Mouse (Mus musculus) layer of hippocampus, adult 11-12 months (tissue): Measurements from ENCODE around the gene Dock10.

Source experiments
- DNase-seq: peaks from one replicate; pipeline ENCODE4 v3.0.0; 2022; ENCODE audit warnings: low spot score

The Dock10 gene

DNA sequence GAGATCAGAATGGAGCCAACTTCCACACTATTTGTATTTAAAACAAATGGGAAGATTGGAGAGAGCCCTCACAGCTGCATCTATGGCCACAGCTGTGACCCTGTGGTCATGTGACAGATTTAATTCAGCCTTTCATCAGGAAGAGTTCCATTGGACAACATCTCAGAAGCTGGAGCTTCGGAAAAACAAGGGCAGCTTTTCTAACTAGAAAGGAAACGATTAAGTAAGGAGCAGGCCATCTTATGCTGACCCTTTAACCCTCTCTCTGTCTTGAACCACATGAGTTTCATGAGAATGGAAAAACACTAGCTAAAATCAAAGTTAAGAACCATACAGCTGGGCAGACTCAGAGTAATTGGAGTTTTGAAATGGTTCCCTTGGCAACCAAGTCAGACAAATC is 101.9 kb downstream of the Dock10 start:
- DNase-seq: no peak

- DNase-seq: no peak
Observed at GRCm38 (mm10) chr1:80655854-80656253, 102.5 kb downstream of the Dock10 start.

DNA sequence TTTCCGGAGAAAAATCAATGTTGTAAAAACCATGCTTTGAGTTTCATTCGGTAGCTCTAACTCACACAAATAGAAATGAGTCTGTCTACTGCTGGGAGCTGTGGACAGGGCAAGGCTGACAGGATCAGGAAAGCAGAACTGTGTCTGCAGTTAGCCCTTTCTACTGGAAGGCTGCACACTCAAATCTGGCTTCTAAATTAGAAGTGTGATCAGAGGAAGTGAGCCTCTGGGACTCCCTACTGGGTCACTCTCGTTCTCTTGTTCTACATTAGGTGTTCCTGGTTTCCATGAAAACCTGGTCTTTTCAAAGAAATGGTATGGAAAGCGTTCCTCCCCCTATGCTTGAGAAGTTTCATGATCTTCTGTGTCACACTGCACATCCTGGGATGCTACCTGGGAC is 103.1 kb downstream of the Dock10 start:
- no peak for DNase-seq

DNA sequence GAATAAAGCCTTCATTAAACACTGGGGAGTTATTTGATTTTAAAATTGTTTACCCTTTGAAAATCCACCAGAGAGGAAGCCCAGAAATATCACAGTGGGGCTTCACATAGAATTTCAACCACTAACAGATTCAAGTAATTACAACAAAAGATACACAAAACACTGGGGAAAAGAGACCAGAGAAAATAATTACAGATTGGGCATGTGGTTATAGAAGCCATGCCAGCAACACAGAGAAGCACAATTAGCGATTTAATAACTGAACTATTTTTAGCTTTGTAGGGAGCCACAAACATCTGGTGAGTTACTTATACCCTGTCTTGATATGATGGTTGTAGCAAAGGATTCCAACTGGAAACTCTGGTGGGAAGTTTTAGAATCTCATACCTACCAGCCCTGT is 104.2 kb downstream of the Dock10 start:
- no peak for DNase-seq

- DNase-seq: no peak
Observed at GRCm38 (mm10) chr1:80652803-80653202, 105.5 kb downstream of the Dock10 start.

GRCm38 (mm10) chr1:80652083-80652482 is 106.2 kb downstream of the Dock10 start:
- DNase-seq: no peak

DNA sequence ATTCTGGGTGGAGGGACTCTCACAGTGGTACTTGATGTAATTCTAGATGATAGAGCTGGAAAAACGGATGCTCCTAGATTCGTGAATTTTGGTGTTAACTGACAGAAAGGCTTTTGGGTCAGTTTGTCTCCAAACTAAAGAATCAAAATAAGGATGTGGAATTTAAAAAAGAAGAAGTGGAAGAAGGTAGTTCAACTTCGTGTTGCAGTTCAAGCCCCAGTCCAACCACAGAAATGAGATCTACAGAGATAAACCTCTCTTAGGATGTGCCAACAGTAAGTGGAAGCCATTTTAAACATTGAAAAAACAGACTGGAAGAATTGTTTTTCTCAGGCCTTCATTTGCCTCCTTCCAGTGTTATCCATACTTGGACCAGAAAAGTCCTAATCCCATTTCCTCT is 111.7 kb downstream of the Dock10 start:
- no peak for DNase-seq

- no peak for DNase-seq
Observed at GRCm38 (mm10) chr1:80643866-80644451, 114.4 kb downstream of the Dock10 start.

DNA sequence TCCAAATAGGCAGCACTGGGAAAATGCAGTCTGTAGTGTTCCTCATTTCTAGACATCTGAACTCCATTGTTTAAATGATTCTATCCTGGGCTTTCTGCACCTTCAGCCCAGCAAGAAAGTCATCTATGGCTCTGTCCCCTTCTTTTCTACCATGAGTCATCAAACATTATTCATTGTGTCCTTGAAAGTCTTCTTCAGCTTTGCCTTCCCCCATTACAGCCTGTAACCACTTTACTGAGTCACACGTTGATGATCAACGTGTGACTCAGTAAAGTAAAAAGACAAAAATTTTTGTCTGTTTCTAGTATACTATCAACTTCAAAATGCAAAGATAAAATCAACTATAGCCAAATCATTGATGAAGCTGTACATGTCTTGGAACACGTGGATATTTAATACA is 116.5 kb downstream of the Dock10 start:
- DNase-seq: no peak

DNA sequence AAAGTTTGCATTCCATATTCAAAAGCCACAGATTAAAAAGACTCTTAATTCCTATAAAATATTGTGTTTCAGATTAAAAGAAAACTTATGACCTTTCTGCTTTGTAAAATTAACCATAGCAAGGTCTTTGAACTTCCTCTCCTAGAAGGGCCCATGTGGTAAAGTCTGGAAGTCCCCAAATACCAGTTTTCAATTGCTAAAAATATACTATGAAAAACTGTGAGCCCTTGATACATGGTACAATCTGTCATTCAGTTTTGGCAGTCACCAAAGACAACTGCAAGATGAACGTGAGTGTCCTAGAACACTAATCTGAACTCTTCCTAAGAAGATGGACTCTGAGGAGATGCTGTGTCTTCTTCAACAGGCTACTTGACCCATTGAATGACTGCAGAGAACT is 117.0 kb downstream of the Dock10 start:
- DNase-seq: no peak

- no peak for DNase-seq
Observed at GRCm38 (mm10) chr1:80639553-80639952, 118.8 kb downstream of the Dock10 start.

GRCm38 (mm10) chr1:80637214-80637705 is 121.1 kb downstream of the Dock10 start:
- peak; percentile 80 for DNase-seq

- DNase-seq: no peak
Observed at GRCm38 (mm10) chr1:80635825-80636224, 122.5 kb downstream of the Dock10 start.

DNA sequence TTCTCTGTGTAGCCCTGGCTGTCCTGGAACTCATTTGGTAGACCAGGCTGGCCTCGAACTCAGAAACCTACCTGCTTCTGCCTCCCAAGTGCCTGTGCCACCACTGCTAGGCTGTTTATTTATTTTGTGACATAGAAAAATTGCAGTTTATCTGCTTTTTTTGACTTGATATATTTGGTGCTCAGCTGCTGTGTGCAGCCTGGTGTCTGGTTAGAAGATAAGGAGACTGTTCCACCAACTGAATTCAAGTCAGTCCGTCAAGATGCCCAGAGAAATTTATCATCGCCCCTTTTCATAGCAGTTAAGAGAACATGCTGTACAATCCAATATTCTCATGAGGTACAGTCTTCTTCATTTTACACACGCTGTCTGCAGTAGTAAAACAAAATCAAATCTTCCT is 124.8 kb downstream of the Dock10 start:
- DNase-seq: no peak

GRCm38 (mm10) chr1:80630179-80631149 is 127.9 kb downstream of the Dock10 start:
- no peak for DNase-seq

DNA sequence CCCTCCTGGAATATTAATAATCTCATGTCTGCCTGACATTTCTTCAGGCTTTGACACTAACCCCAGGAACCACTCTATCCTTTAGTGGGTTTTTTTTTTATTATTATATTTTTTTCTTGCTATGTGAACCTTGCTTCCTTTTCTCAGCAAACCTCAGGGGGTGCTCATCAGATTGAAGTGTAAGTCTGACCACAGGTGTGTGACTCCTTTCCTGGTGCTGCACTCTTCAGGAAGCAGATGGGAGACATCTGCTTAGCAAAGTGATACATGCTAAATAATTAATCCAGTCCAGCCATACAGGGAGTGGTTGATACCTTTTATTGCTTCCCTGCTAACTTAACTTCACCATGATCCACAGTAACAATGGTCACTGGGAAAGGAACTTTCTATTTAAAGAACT is 130.3 kb downstream of the Dock10 start:
- DNase-seq: no peak

DNA sequence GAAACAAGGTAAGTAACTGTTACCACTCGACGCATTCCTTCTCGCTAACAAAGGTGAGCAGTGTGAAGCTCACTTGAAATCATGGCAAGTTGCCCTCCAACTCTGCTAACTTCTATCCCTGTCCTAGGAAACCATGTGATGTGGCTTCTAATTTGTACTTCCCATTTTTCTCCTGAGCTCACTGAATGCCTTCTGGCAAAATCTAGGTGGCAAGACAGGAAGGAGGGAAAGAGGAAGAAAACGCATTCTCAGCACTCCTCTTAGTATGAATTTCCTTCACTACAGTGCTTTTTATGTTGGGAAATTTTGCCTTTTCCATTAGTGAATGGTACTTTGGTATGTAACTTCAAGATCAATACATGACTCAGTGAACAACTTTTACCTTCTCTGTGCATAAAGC is 131.5 kb downstream of the Dock10 start:
- DNase-seq: no peak

GRCm38 (mm10) chr1:80625371-80625770 is 133.0 kb downstream of the Dock10 start:
- DNase-seq: no peak

DNA sequence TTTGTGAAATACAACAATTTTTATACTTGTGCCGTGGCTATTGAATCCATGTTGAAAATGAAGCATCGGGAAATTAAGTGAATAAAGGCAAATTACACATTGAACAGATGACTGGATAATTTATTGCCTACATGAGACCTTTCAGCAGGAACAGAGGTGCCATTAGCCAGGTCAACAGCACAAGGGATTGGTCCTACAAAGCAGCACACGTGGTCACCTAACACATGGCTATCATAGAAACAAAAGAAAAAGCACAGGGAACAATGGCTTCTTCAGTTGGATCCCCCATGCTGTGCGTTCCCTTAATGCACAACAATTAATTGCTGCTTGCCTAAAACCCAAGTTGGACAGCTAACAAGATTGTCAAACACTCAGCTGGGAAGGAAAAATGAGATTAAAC is 133.8 kb downstream of the Dock10 start:
- DNase-seq: no peak

- DNase-seq: no peak
Observed at GRCm38 (mm10) chr1:80622646-80623045, 135.7 kb downstream of the Dock10 start.

DNA sequence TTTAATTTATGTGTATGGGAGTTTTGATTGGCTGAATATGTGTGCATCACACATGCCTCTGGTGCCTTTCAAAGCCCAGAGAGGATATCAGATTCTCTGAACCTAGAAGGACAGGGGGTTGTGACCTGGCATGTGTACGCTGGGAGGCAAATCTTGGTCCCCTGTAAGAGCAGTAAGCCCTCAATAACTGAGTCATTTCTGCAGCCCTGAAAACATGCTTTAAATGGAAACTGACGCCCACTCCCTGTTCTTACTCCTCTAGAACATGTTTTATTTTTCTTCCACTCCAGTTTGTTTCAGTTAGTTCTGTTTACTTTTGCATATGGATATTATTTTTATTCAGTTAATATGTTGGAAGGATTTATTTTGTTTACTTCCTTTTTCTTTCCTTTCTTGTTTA is 139.2 kb downstream of the Dock10 start:
- no peak for DNase-seq

- DNase-seq: peak; percentile 53
Observed at GRCm38 (mm10) chr1:80616671-80617070, 141.7 kb downstream of the Dock10 start.

GRCm38 (mm10) chr1:80614750-80615149 is 143.6 kb downstream of the Dock10 start:
- DNase-seq: no peak
